Mouse (Mus musculus) lung, embryonic 16.5 days (tissue): ENCODE data around the gene Rhot2. TPM values are rescaled to one million over a fixed set of nuclear protein-coding genes. Genes with fewer than 3 reads are reported as not detected.

Experiments
- microRNA-seq: library from miRNA; unstranded; fragments of <30 nt; microRNA quantifications from one replicate; pipeline ENCODE4, GENCODE M21; 2016
- polyA plus RNA-seq: library from polyadenylated mRNA; unstranded; fragments of >200 nt; fragmentation: Nextera tagmentation; extraction: Ambion mirVana; gene quantifications from 2 replicates; pipeline ENCODE4 v1.2.1, GENCODE M21; 2015

Rhot2 gene
- polyA plus RNA-seq, 1 experiment from 2014 or later = 18.3 TPM

Small RNA genes within 50 kb of the gene (microRNA-seq; reads per million reads assigned to microRNA genes)
- not detected for gene Mir3082

Other genes starting within 250 kb of the Rhot2 start
- 2.5 and 2.8 TPM in 2 replicates for gene Gng13, start 127.7 kb downstream of the Rhot2 start, polyA plus RNA-seq
- gene Chtf18, start 117.4 kb downstream of the Rhot2 start, polyA plus RNA-seq = 32.2 and 37.0 TPM in 2 replicates
- 25.0 and 26.6 TPM in 2 replicates for gene Rpusd1, start 117.2 kb downstream of the Rhot2 start, polyA plus RNA-seq
- gene Mslnl, start 108.8 kb downstream of the Rhot2 start, polyA plus RNA-seq = 1.4 TPM in 2 replicates
- gene Msln, start 90.5 kb downstream of the Rhot2 start, polyA plus RNA-seq = 42.8 and 68.0 TPM in 2 replicates
- gene Narfl, start 71.1 kb downstream of the Rhot2 start, polyA plus RNA-seq = 27.8 and 30.9 TPM in 2 replicates
- gene Haghl, start 59.2 kb downstream of the Rhot2 start, polyA plus RNA-seq = 57.5 and 57.7 TPM in 2 replicates
- 2.1 and 4.5 TPM in 2 replicates for gene Ccdc78, start 58.3 kb downstream of the Rhot2 start, polyA plus RNA-seq
- gene Fam173a, start 52.0 kb downstream of the Rhot2 start, polyA plus RNA-seq = 115 and 125 TPM in 2 replicates
- not detected in 2 replicates for gene AC134908.4, start 49.2 kb downstream of the Rhot2 start, polyA plus RNA-seq
- gene Metrn, start 47.7 kb downstream of the Rhot2 start, polyA plus RNA-seq = 43.3 and 44.2 TPM in 2 replicates
- 1.1 and 1.2 TPM in 2 replicates for gene Fbxl16, start 35.8 kb downstream of the Rhot2 start, polyA plus RNA-seq
- gene Wdr24, start 21.2 kb downstream of the Rhot2 start, polyA plus RNA-seq = 28.5 and 28.9 TPM in 2 replicates
- 55.4 and 57.2 TPM in 2 replicates for gene Jmjd8, start 16.0 kb downstream of the Rhot2 start, polyA plus RNA-seq
- 314 and 316 TPM in 2 replicates for gene Stub1, start 11.4 kb downstream of the Rhot2 start, polyA plus RNA-seq
- gene Rhbdl1, start 7.6 kb downstream of the Rhot2 start, polyA plus RNA-seq = 0.68 and 1.5 TPM in 2 replicates
- gene Gm20683, start 3.1 kb downstream of the Rhot2 start, polyA plus RNA-seq = 1.9 and 2.3 TPM in 2 replicates
- gene Wdr90, start 16.6 kb upstream of the Rhot2 start, polyA plus RNA-seq = 32.6 and 33.4 TPM in 2 replicates
- 20.6 and 21.6 TPM in 2 replicates for gene Mcrip2, start 23.9 kb upstream of the Rhot2 start, polyA plus RNA-seq
- 54.2 and 58.4 TPM in 2 replicates for gene Mettl26, start 30.2 kb upstream of the Rhot2 start, polyA plus RNA-seq
- gene Wfikkn1, start 36.0 kb upstream of the Rhot2 start, polyA plus RNA-seq = 0.43 and 0.50 TPM in 2 replicates
- gene Rab40c, start 74.9 kb upstream of the Rhot2 start, polyA plus RNA-seq = 23.4 and 26.5 TPM in 2 replicates
- gene Pigq, start 100.1 kb upstream of the Rhot2 start, polyA plus RNA-seq = 62.0 and 64.2 TPM in 2 replicates
- gene Nhlrc4, start 100.1 kb upstream of the Rhot2 start, polyA plus RNA-seq = 0.41 and 1.1 TPM in 2 replicates
- 0.08 and 0.16 TPM in 2 replicates for gene A930017K11Rik, start 107.7 kb upstream of the Rhot2 start, polyA plus RNA-seq
- gene Capn15, start 140.9 kb upstream of the Rhot2 start, polyA plus RNA-seq = 21.1 TPM in 2 replicates
- gene Rab11fip3, start 224.7 kb upstream of the Rhot2 start, polyA plus RNA-seq = 6.5 and 6.7 TPM in 2 replicates
- gene Decr2, start 245.5 kb upstream of the Rhot2 start, polyA plus RNA-seq = 36.3 and 36.8 TPM in 2 replicates